Mouse (Mus musculus) hindbrain, embryonic 12.5 days (tissue): Measurements from ENCODE around the gene Gm45808. TPM values are rescaled to one million over a fixed set of nuclear protein-coding genes. Genes with fewer than 3 reads are reported as not detected.
A peak's percentile ranks its signal among the peaks of the same experiment; 100 is the strongest.
"Not testable (repeated sequence)": the region's sequence is repeated elsewhere in the genome, so short reads cannot be mapped to it uniquely, and the experiment has no call there.

Experiments used
- ATAC-seq: fragments of 200-750 bp; cut with Nextera tagmentation; 2 replicates; pipeline ENCODE4 v1.8.0; 2017; ENCODE audit warnings: moderate TSS enrichment; ENCODE audit not compliant: low FRiP score
- H3K27ac ChIP-seq: fragments of 300-500 bp; sonication (generic); 2 replicates; pipeline ENCODE4 v1.5.1; 2016; ENCODE audit warnings: mild to moderate bottlenecking
- H3K27me3 ChIP-seq: fragments of 300-500 bp; sonication (generic); 2 replicates; pipeline ENCODE4 v1.6.1; 2016; ENCODE audit warnings: mild to moderate bottlenecking
- H3K36me3 ChIP-seq: fragments of 300-500 bp; sonication (generic); 2 replicates; pipeline ENCODE4 v1.6.1; 2016; ENCODE audit warnings: mild to moderate bottlenecking
- H3K4me1 ChIP-seq: fragments of 300-500 bp; sonication (generic); 2 replicates; pipeline ENCODE4 v1.6.1; 2016
- H3K4me2 ChIP-seq: fragments of 300-500 bp; sonication (generic); replicated peaks from 2 replicates; pipeline ENCODE4 v1.6.1; 2016; ENCODE audit warnings: mild to moderate bottlenecking
- H3K4me3 ChIP-seq: fragments of 300-500 bp; sonication (generic); 2 replicates; pipeline ENCODE4 v1.5.1; 2016; ENCODE audit warnings: mild to moderate bottlenecking
- H3K9ac ChIP-seq: fragments of 300-500 bp; sonication (generic); 2 replicates; pipeline ENCODE4 v1.6.1; 2016; ENCODE audit warnings: mild to moderate bottlenecking, moderate library complexity
- H3K9me3 ChIP-seq: fragments of 300-500 bp; sonication (generic); replicated peaks from 2 replicates; pipeline ENCODE4 v1.6.1; 2016; ENCODE audit warnings: mild to moderate bottlenecking
- WGBS: fragments of 180-500 bp; shearing (Covaris S2); methylation state at CpG from one replicate; pipeline ENCODE4 v1.1.7; 2016; 5-methylcytosine and 5-hydroxymethylcytosine counted together
- polyA plus RNA-seq: library from polyadenylated mRNA; unstranded; fragments of >200 nt; fragmentation: Nextera tagmentation; extraction: Ambion mirVana; gene quantifications from 2 replicates; pipeline ENCODE4 v1.2.1, GENCODE M21; 2016

Gm45808 gene
- not detected in 2 replicates for polyA plus RNA-seq

DNA sequence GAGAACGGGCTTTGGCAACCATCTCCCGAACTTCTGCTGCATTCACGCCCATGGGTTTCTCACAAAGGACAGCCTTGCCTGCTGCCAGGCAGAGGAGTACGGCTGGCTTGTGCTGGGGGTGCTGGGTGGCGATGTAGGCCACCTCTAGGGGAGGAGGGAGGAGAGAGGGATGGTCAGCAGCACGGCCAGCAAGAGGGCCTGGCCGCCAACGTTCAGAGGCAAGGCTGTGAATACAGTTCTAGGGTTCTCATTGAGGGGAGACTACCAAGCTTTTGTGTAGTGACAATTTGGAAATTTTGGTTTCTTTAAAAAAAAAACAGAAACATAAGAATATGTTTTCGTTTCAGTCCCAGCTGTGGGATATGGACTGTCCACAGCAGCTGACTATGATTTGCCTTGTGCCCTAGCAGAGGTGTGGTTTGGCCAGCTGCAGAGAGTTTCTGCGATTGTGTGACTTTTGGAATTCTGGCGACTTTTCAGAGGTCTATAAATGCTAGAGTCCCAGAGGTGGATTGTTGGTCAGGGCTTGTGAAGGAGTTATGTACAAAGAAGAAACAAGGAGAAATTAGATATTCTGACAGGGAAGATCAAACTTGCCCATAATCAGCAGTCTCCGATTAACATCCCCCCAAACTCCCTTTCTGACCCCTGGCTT is at the start of gene Gm45808:
Gene Gm45808, minus strand, starts transcription at position 51 of the 655 bp plus-strand sequence.
- no peak within 1 kb of the TSS for H3K4me2 ChIP-seq
- H3K27me3 ChIP-seq: no peaks in the 10 kb centered on the region
- no peaks in the 10 kb centered on the region for H3K36me3 ChIP-seq
- no peaks in the 10 kb centered on the region for H3K9me3 ChIP-seq
- ATAC-seq: no peak
- no peak within 1 kb of the TSS for H3K9ac ChIP-seq
- peak within 1 kb of the TSS; percentile 45; the same call in 1 of the 2 replicates for H3K27ac ChIP-seq
- peaks cover 21% of the 10 kb centered on the region for H3K4me1 ChIP-seq
- whole genome bisulfite sequencing: 81% methylated on average over 12 of the region's 12 CpGs
- no peak within 1 kb of the TSS for H3K4me3 ChIP-seq

DNA sequence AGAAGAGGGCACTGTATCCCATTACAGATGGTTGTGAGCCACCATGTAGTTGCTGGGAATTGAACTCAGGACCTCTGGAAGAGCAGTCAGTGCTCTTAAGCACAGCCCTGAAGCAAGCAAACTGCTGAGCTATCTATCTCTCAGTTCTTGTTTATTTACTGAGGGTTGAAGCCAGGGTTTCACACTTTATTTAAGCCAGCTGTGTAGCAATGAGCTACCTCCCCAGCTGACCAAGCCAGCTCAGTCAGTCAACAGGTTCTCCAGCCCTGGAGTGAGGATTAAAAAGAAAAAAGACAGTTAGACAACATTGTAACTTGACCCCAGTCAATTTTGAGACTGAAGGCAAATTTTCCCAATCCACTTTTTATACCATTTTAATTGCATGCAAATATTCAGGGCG is 49.1 kb upstream of the Gm45808 start:
- Histone ChIP-seq H3K4me2 (no peak overlapping the region), H3K9me3 (no peaks in the 10 kb centered on the region), H3K36me3 (no peaks in the 10 kb centered on the region), H3K27me3 (no peaks in the 10 kb centered on the region; the same call in 1 of the 2 replicates), H3K4me3 (no peak overlapping the region), H3K4me1 (peaks cover 4% of the 10 kb centered on the region), H3K27ac (no peak overlapping the region), H3K9ac (no peak overlapping the region)
- 77% methylated on average over 1 of the region's 1 CpGs for WGBS
- no peak for ATAC-seq

DNA sequence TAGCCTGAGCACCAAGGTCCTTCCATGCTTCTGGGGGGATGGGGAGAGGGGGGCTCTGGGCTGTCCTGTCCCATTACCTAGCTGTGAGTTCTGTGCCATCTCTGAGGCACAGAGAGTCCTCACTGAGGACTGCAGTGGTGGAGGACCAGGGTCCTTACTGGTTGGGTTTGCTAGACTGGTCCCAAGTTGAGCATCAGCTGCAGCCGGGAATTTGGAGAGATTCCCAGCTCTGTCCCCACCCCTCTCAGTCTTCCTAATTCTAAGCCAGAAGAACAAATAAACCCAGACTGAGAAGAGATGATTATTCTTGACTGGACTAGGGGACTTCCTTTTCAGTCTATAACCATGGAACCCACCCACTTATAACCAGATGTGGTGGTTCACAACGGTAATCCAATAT is 44.0 kb upstream of the Gm45808 start:
- no peak overlapping the region for H3K4me3 ChIP-seq
- 74% methylated on average over 2 of the region's 2 CpGs for WGBS

DNA sequence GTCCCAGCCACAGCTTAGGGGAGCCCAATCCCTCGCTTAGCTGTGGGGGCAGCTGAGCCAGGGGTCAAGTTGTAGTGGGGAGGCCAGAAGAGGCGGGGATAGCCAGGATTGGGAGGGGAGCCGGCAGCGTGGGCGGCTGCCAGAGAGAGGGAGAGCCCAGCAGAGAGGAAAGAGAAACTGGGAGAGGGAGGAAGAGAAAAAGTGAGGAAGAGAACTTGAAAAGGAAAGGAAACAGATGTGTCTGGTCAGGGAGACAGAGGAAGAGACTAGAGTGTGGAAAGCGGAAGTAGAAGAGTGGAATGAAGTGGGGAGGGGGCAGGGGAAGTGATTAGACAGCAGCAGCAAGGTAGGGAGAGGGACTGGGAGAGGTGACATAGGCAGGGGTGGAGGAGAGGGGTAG is 42.9 kb upstream of the Gm45808 start:
- H3K4me3 ChIP-seq: no peak overlapping the region
- 27% methylated on average over 6 of the region's 6 CpGs for WGBS

More for the DNA sequence above, 44.0 kb upstream of the Gm45808 start:
- no peaks in the 10 kb centered on the region for H3K9me3 ChIP-seq
- no peaks in the 10 kb centered on the region for H3K36me3 ChIP-seq
- no peak overlapping the region for H3K27ac ChIP-seq
- H3K4me1 ChIP-seq: peaks cover 4% of the 10 kb centered on the region
- H3K27me3 ChIP-seq: peaks cover 3% of the 10 kb centered on the region
- 0 out of 2 replicates have a peak overlapping the region, but pooled peaks have one; percentile 21 for H3K4me2 ChIP-seq
- H3K9ac ChIP-seq: no peak overlapping the region
- no peak for ATAC-seq

DNA sequence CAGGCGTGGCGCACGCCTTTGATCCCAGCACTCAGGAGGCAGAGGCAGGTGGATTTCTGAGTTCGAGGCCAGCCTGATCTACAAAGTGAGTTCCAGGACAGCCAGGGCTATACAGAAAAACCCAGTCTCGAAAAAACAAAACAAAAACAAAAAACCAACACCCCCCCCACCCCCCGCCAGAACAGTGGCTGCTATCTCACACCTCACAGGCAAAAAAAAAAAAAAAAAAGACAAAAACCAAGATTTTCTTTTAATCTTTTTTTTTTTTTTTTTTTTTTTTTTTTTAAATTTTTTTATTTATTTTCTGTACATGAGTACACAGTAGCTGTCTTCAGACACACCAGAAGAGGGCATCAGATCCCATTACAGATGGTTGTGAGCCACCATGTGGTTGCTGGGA is 40.6 kb upstream of the Gm45808 start:
- WGBS: 89% methylated on average over 6 of the region's 6 CpGs
- not testable (repeated sequence) for H3K27ac ChIP-seq, ATAC-seq, H3K4me3 ChIP-seq, H3K36me3 ChIP-seq, H3K4me2 ChIP-seq, H3K9ac ChIP-seq, H3K27me3 ChIP-seq, H3K9me3 ChIP-seq
- peaks cover 25% of the 10 kb centered on the region for H3K4me1 ChIP-seq

More for the DNA sequence above, 42.9 kb upstream of the Gm45808 start:
- ATAC-seq: no peak
- peak overlapping the region; percentile 17 for H3K27ac ChIP-seq
- no peaks in the 10 kb centered on the region for H3K36me3 ChIP-seq
- H3K9me3 ChIP-seq: no peaks in the 10 kb centered on the region
- peaks cover 15% of the 10 kb centered on the region for H3K4me1 ChIP-seq
- peaks cover 3% of the 10 kb centered on the region for H3K27me3 ChIP-seq
- no peak overlapping the region for H3K9ac ChIP-seq
- 0 out of 2 replicates have a peak overlapping the region, but pooled peaks have one; percentile 3 for H3K4me2 ChIP-seq

DNA sequence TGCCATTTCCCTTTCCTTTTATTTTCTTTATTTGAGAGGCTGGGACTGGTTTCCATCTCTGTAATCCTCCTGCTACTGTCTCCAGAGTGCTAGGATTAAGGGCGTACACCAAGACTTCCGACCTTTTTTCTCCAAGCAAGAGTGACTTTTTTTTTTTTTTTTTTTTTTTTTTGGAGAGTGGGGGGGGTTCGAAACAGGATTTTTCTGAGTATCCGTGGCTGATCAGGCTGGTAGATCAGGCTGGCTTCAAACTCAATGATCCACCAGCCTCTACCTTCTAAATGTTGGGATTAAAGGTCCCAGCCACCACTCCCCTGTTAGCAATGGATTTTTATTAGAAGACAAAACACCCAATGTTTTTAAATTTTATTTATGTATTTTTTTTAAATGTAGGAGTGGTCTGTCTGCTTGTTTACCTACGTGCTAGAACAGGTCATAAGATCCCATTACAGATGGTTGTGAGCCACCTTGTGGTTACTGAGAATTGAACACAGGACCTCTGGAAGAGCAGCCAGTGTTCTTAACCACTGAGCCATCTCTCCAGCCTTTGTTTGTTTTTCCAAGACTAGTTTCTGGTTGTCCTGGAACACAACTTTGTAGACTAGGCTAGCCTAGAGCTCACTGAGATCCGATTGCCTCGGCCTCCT is 40.0 kb upstream of the Gm45808 start:
- H3K4me3 ChIP-seq: peak overlapping the region; percentile 70
- no peaks in the 10 kb centered on the region for H3K9me3 ChIP-seq
- ATAC-seq: peak; percentile 48; the same call in 1 of the 2 replicates
- H3K4me2 ChIP-seq: peak overlapping the region; percentile 85
- peak overlapping the region; percentile 66 for H3K27ac ChIP-seq
- WGBS: 26% methylated on average over 7 of the region's 7 CpGs
- H3K36me3 ChIP-seq: peaks cover 2% of the 10 kb centered on the region; the same call in 1 of the 2 replicates
- peaks cover 25% of the 10 kb centered on the region for H3K4me1 ChIP-seq
- H3K27me3 ChIP-seq: peaks cover 3% of the 10 kb centered on the region; the same call in 1 of the 2 replicates
- peak overlapping the region; percentile 85 for H3K9ac ChIP-seq

DNA sequence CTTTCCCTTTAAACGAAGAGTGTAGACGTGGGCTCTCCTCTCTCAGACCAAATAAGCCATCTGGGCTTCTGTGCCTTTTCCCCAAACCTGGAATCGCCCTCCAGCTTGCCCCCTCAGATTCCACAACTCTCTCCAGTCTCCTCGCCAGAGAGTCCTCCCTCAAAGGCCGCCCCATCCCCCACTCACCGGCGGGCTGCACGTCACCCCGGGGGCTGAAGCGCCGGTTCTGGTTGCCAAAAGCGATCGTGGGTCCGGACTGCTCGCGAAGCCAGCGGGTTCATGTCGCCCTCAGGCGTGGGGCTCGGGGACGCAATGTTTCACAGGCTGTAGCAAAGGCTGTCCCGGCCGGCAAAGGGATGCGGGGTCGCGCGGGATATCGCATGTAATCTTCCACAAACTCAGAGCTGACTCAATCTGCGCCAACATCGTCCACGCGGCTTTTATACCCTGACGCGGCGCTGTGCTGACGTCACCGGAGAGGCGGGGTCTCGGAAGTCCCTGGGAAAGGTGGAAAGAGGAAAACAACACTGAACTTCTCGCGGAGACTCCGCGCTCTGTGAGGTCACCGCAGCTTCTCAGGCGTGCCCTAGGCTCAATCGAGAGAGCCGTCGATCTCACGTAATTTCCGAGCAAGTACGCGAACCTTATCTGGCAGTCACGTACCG is 39.3 kb upstream of the Gm45808 start, which contains the start of the genes Ppp1r15a and Plekha4:
Gene Ppp1r15a, minus strand, starts transcription at position 460 of the 665 bp plus-strand sequence.
Gene Plekha4, plus strand, starts transcription at position 522 of the 665 bp plus-strand sequence.
- H3K36me3 ChIP-seq: peaks cover 2% of the 10 kb centered on the region; the same call in 1 of the 2 replicates
- H3K27me3 ChIP-seq: peaks cover 3% of the 10 kb centered on the region; the same call in 1 of the 2 replicates
- peak within 1 kb of the TSS; percentile 85 for H3K4me2 ChIP-seq
- under 1% methylated on average over 54 of the region's 54 CpGs for WGBS
- H3K4me1 ChIP-seq: peaks cover 25% of the 10 kb centered on the region
- H3K9ac ChIP-seq: peak within 1 kb of the TSS; percentile 85
- H3K9me3 ChIP-seq: no peaks in the 10 kb centered on the region
- peak within 1 kb of the TSS; percentile 78 for H3K27ac ChIP-seq
- peak; percentile 78 for ATAC-seq
- H3K4me3 ChIP-seq: peak within 1 kb of the TSS; percentile 70

DNA sequence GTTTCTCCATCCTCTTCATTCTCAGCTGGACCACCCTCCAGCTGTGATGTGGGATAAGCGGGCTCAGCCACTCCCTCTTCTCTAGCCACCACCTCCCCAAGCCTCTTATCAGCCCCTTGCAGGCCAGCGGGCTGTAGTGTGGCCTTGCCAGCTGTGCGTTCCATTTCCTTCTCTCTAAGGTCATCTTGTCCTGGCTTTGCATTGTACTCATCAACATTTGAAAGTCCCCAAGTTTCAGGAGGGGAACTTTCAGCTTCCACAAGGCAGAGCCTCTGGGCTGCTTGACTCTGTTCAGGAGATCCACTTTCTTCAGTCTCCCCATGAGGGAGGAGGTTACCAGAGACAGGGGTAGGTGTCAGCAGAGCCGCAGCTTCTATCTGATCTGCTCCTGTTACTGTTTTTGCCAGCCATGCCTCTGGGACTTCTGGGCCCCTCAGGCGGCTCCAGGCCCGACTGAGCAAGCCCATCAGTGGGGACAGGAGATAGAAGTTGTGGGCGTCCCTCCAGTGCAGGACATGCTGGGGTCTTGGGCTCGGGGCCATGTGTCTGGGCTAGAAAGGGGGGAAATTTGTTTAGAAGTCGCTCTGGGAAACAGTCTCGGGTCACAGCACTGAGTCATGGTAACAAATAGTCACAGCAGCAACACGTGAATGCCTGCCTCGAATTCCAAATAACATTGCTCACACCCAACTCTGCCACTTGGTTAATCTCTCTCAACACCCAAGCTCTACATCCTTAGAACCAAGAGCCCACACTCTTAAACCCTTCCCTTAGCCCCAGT is 38.4 kb upstream of the Gm45808 start:
- Histone ChIP-seq H3K27ac (peak overlapping the region; percentile 78; the same call in 1 of the 2 replicates), H3K4me1 (peaks cover 25% of the 10 kb centered on the region), H3K4me2 (peak overlapping the region; percentile 85), H3K4me3 (peak overlapping the region; percentile 70), H3K9ac (peak overlapping the region; percentile 85), H3K36me3 (peaks cover 2% of the 10 kb centered on the region; the same call in 1 of the 2 replicates), H3K27me3 (peaks cover 3% of the 10 kb centered on the region; the same call in 1 of the 2 replicates), H3K9me3 (no peaks in the 10 kb centered on the region)
- WGBS: 28% methylated on average over 12 of the region's 12 CpGs
- no peak for ATAC-seq

DNA sequence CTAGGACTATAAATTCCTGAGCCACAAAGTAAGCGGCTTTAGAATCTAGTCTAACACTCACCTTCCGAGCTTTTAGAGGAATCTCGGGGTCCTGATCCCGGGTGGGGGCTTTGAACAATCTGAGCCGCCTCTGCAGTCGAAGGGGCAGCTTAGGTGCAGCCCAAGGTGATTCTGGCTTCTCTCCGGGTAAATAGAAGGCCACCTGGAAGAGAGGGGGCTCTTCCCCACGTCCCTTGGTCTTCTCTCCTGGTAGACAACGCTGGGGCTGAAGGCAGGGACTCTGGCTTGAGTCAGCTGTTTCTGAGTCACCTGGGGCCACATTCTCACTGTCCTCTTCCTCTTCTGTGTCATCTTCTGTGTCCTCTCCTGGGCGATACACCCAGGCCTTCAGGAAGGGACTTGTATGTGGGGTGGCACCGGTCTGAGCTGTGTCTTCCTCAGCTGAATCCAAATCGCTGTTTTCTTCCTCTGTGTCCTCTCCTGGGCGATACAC is 37.1 kb upstream of the Gm45808 start:
- 85% methylated on average over 13 of the region's 13 CpGs for WGBS
- Histone ChIP-seq H3K4me3 (0 out of 2 replicates have a peak overlapping the region, but pooled peaks have one; percentile 10), H3K36me3 (peaks cover 2% of the 10 kb centered on the region; the same call in 1 of the 2 replicates), H3K9me3 (no peaks in the 10 kb centered on the region), H3K27ac (no peak overlapping the region), H3K9ac (no peak overlapping the region), H3K4me1 (peaks cover 21% of the 10 kb centered on the region), H3K27me3 (no peaks in the 10 kb centered on the region), H3K4me2 (peak overlapping the region; percentile 0; the same call in 1 of the 2 replicates)
- no peak for ATAC-seq

DNA sequence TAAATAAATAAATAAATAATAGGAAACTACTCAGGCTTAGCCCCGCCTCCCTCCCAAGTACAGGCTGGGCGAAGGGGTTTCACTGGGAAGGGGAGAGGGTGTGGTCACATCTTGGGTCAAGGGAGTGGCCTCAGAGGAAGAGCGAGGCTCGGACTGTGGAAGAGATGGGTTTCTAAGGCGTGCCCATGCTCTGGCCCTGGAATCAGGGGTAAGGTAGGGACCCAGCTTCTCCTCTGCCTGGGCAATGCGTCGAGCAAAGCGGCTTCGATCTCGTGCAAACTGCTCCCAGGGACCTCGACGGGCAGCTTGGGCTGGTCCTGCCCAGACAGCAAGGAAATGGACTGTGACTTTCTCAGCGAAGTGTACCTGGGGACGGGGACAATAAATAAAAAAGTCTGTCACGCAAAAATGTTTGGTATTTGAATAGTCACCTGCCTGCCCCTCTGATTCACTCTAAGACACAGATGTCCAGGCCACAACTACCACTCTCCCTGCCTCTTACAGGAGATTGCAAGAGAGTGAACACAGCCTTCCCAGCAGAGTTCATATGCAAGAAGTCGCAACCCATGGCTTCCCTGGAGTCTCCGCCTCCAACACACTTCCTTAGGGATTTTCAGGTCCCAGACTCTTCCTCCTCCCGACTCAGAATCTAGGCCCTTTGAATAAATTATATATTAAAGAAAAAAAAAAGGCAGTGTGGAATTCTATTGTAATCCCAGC is 36.5 kb upstream of the Gm45808 start:
- whole genome bisulfite sequencing: 69% methylated on average over 18 of the region's 18 CpGs
- 0 out of 2 replicates have a peak overlapping the region, but pooled peaks have one; percentile 10 for H3K4me3 ChIP-seq

More for the DNA sequence above, 36.5 kb upstream of the Gm45808 start:
- no peak overlapping the region for H3K27ac ChIP-seq
- ATAC-seq: no peak
- H3K9me3 ChIP-seq: no peaks in the 10 kb centered on the region
- peaks cover 21% of the 10 kb centered on the region for H3K4me1 ChIP-seq
- no peaks in the 10 kb centered on the region for H3K27me3 ChIP-seq
- peaks cover 2% of the 10 kb centered on the region; the same call in 1 of the 2 replicates for H3K36me3 ChIP-seq
- 0 out of 2 replicates have a peak overlapping the region, but pooled peaks have one; percentile 0 for H3K4me2 ChIP-seq
- H3K9ac ChIP-seq: no peak overlapping the region
